Mouse (Mus musculus): ENCODE measurements around the gene Wipi2.

DNA sequence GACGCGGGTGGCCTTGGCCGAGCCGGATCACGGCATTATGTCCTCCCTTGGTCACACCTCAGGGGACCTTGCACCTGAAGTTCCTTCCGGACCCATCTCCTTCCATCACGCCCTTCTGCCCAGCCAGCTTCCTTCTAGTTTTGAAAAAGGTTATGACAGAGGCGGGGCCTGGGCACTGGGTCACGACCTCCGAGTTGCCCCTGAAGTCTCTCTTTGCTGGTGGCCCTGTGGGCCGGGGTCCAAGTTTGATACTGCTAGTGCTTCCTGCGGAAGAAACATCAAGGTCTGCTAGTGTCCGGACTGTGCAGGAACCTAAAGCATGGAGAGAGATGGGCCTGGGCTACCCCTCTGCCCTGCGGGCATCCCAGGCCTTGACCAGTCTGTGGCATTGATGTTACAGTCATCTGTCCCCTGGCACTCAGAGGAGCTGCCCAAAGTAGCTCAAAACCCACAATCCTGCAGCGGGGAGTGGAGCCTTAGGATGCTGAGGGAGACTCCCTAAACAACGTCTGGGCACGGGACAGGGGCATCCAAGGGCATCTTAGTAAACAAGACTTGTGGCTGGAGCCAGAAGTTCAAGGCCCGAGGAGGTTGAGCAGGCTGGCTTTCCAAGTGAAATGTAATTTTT lies 75.1 kb downstream of the Wipi2 start:
- no peak for TF ChIP-seq CTCF (IDR thresholded peaks at IDR 0.05; ENCODE audit: low read depth)
- no peak for TF ChIP-seq EP300 (IDR thresholded peaks at IDR 0.05; ENCODE audit: low read depth)
